Mouse (Mus musculus): ENCODE data around the gene Cog5. TPM values are rescaled to one million over a fixed set of nuclear protein-coding genes. Genes with fewer than 3 reads are reported as not detected.

Gene Cog5
- polyA plus RNA-seq, 1 experiment = 7.3 TPM

GRCm38 (mm10) chr12:31754465-31754864, 99.8 kb downstream of the Cog5 start:
- Histone ChIP-seq H3K36me3 (ENCODE audit: control insufficient read depth, insufficient read depth, low read length) (no peaks in the 10 kb centered on the region), H3K27ac (ENCODE audit: insufficient read depth, low read depth, low read length) (no peak overlapping the region), H3K4me1 (ENCODE audit: control insufficient read depth, insufficient read depth, insufficient read length, low read length) (no peaks in the 10 kb centered on the region), H3K27me3 (ENCODE audit: control insufficient read depth, insufficient read depth, low read length) (no peaks in the 10 kb centered on the region), H3K4me3 (ENCODE audit: low read depth, low read length) (no peak overlapping the region)
- no peak for TF ChIP-seq POLR2A (IDR thresholded peaks at IDR 0.05; ENCODE audit: low read depth, low read length)
- TF ChIP-seq CTCF (IDR thresholded peaks at IDR 0.05; ENCODE audit: extremely low read depth, insufficient read length, insufficient replicate concordance, low read depth, low read length) = no peak
- 93% methylated on average over 2 of the region's 2 CpGs for WGBS

DNA sequence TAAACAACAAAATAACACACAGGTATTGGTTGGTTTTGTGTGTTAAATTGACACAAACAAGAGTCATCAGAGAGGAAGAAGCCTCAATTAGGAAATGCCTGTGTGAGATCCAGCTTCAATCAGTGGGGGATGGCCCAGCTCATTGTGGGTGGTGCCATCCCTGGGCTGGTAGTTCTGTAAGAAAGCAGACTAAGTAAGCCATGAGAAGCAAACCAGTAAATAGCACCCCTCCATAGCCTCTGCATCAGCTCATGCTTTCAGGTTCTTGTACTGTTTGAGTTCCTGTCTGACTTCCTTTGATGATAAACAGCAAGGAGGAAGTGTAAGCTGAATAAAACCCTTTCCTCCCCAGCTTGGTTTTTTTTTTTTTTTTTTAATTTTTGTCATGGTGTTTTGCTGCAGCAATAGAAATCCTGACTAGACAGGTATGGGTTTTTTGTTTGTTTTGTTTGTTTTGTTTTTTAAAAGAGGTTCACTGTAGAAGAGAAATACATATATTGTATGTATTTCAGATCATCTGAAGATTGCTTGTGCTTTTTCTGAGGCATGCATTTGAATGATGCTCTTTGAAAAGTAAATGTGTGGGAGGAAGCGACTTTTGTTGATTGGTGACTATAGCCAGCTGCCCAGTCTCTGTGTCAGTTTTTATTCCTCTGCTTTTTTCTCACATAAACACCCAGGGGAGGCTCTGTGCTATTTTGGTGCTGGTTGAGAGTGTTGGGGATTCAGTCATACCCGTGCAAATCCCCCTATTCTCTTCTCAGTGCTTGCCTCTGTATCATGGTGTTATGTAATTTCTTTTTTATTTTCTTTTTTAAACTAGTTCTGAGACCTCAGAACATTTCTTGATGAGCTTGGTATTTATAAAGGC, 101.5 kb downstream of the Cog5 start:
- 0 out of 2 replicates have a peak, but pooled peaks cover 1% of the 10 kb centered on the region for H3K36me3 ChIP-seq (ENCODE audit: control insufficient read depth, insufficient read depth, low read length)
- H3K27ac ChIP-seq (ENCODE audit: insufficient read depth, low read depth, low read length) = no peak overlapping the region
- TF ChIP-seq POLR2A (IDR thresholded peaks at IDR 0.05; ENCODE audit: low read depth, low read length) (no peak), CTCF (IDR thresholded peaks at IDR 0.05; ENCODE audit: extremely low read depth, insufficient read length, insufficient replicate concordance, low read depth, low read length) (no peak)
- 61% methylated on average over 2 of the region's 2 CpGs for WGBS
- H3K4me3 ChIP-seq (ENCODE audit: low read depth, low read length) = no peak overlapping the region
- no peaks in the 10 kb centered on the region for H3K27me3 ChIP-seq (ENCODE audit: control insufficient read depth, insufficient read depth, low read length)
- no peaks in the 10 kb centered on the region for H3K4me1 ChIP-seq (ENCODE audit: control insufficient read depth, insufficient read depth, insufficient read length, low read length)

- WGBS = 93% methylated on average over 3 of the region's 3 CpGs
- H3K27me3 ChIP-seq (ENCODE audit: control insufficient read depth, insufficient read depth, low read length) = no peaks in the 10 kb centered on the region
Observed at GRCm38 (mm10) chr12:31773612-31774011, 118.9 kb downstream of the Cog5 start.

GRCm38 (mm10) chr12:31784291-31784690, 129.6 kb downstream of the Cog5 start:
- no peak overlapping the region for H3K27ac ChIP-seq (ENCODE audit: insufficient read depth, low read depth, low read length)
- H3K4me3 ChIP-seq (ENCODE audit: low read depth, low read length) = no peak overlapping the region
- TF ChIP-seq CTCF (IDR thresholded peaks at IDR 0.05; ENCODE audit: extremely low read depth, insufficient read length, insufficient replicate concordance, low read depth, low read length) (no peak), POLR2A (IDR thresholded peaks at IDR 0.05; ENCODE audit: low read depth, low read length) (no peak)
- H3K4me1 ChIP-seq (ENCODE audit: control insufficient read depth, insufficient read depth, insufficient read length, low read length) = no peaks in the 10 kb centered on the region
- no peaks in the 10 kb centered on the region for H3K27me3 ChIP-seq (ENCODE audit: control insufficient read depth, insufficient read depth, low read length)
- WGBS = 96% methylated on average over 1 of the region's 1 CpGs
- H3K36me3 ChIP-seq (ENCODE audit: control insufficient read depth, insufficient read depth, low read length) = peaks cover 2% of the 10 kb centered on the region; the same call in 1 of the 2 replicates

More at GRCm38 (mm10) chr12:31773612-31774011, 118.9 kb downstream of the Cog5 start:
- Histone ChIP-seq H3K27ac (ENCODE audit: insufficient read depth, low read depth, low read length) (no peak overlapping the region), H3K4me1 (ENCODE audit: control insufficient read depth, insufficient read depth, insufficient read length, low read length) (no peaks in the 10 kb centered on the region), H3K4me3 (ENCODE audit: low read depth, low read length) (no peak overlapping the region), H3K36me3 (ENCODE audit: control insufficient read depth, insufficient read depth, low read length) (peaks cover 4% of the 10 kb centered on the region)
- TF ChIP-seq POLR2A (IDR thresholded peaks at IDR 0.05; ENCODE audit: low read depth, low read length) (no peak), CTCF (IDR thresholded peaks at IDR 0.05; ENCODE audit: extremely low read depth, insufficient read length, insufficient replicate concordance, low read depth, low read length) (no peak)

DNA sequence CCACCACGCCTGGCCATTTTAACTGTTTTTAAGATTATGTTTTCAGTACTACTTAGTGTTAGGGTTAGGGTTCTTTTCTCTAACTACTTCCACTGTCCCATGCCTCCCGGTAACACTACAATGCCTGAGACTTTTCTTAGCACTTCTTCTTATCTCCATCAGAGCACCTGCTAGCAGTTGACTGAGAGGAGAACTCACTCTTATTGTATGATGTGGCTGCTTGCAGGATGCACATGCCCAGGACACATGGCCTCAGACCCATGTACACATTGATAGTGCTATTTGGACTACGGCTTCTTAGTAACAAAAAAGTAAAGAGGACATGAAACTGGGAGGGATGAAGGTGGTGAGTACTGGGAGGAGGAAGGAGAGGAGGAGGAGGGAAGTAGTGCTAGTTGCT, 133.9 kb downstream of the Cog5 start:
- Histone ChIP-seq H3K4me3 (ENCODE audit: low read depth, low read length) (no peak overlapping the region), H3K27me3 (ENCODE audit: control insufficient read depth, insufficient read depth, low read length) (no peaks in the 10 kb centered on the region), H3K27ac (ENCODE audit: insufficient read depth, low read depth, low read length) (no peak overlapping the region), H3K4me1 (ENCODE audit: control insufficient read depth, insufficient read depth, insufficient read length, low read length) (no peaks in the 10 kb centered on the region), H3K36me3 (ENCODE audit: control insufficient read depth, insufficient read depth, low read length) (peaks cover 6% of the 10 kb centered on the region; the same call in 1 of the 2 replicates)
- WGBS = 91% methylated on average over 3 of the region's 3 CpGs
- no peak for TF ChIP-seq CTCF (IDR thresholded peaks at IDR 0.05; ENCODE audit: extremely low read depth, insufficient read length, insufficient replicate concordance, low read depth, low read length)
- no peak for TF ChIP-seq POLR2A (IDR thresholded peaks at IDR 0.05; ENCODE audit: low read depth, low read length)

DNA sequence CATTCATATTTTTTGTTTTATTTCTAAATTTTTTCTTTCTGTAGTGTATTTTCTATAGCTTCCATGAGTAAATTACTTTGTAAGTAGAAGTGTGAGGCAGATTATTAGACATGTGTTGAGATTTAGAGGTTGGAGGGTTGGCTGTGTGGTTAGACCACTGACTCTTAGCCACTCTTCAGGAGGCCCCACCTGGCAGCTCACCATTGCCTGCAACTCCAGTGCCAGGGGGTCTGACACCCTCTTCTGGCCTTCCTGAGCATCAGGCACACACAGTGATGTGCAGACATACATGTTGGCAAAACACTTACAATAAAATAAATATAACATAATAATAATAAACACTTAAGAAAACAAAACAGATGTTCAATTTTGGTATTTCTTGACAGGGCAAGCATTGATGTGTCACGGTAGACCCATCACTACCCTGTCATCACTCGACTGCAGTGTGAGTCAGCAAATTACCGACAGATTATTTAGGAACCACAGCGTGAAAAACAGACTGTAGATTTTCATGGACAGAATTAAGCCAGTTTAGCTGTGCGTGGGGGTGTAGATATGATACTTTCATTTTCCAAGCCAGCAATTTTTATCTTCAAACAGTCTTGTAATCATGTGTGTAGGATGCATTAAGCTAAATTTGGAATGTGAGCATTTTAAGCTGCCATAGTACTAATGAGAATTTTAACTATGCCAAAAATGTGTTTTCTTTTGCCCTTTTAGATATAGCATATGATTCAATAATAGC, 151.9 kb downstream of the Cog5 start:
- no peaks in the 10 kb centered on the region for H3K27me3 ChIP-seq (ENCODE audit: control insufficient read depth, insufficient read depth, low read length)
- no peak overlapping the region for H3K27ac ChIP-seq (ENCODE audit: insufficient read depth, low read depth, low read length)
- no peak for TF ChIP-seq CTCF (IDR thresholded peaks at IDR 0.05; ENCODE audit: extremely low read depth, insufficient read length, insufficient replicate concordance, low read depth, low read length)
- TF ChIP-seq POLR2A (IDR thresholded peaks at IDR 0.05; ENCODE audit: low read depth, low read length) = no peak
- H3K4me1 ChIP-seq (ENCODE audit: control insufficient read depth, insufficient read depth, insufficient read length, low read length) = no peaks in the 10 kb centered on the region
- 0 out of 2 replicates have a peak, but pooled peaks cover 2% of the 10 kb centered on the region for H3K36me3 ChIP-seq (ENCODE audit: control insufficient read depth, insufficient read depth, low read length)
- no peak overlapping the region for H3K4me3 ChIP-seq (ENCODE audit: low read depth, low read length)
- 89% methylated on average over 5 of the region's 5 CpGs for WGBS

DNA sequence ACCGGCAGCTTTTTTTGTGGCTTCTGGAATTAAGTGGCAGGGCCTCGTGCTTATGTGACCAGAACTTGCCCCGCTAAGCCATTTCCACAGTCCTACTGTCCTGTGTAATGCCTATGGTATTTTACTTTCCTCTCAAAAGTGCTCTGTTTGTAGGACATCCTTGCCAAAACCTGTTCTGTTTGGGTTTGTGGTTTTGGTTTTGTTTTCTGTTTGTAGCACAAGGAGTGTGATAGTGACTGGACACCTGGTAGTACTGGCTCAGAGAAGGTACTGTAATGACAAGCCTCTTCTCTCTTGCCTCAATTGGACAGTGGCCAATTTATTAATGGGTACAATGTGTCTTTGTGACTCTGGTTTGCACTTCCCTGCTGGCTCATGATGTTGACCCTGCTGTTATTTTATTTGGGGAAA, 163.4 kb downstream of the Cog5 start:
- no peak for TF ChIP-seq POLR2A (IDR thresholded peaks at IDR 0.05; ENCODE audit: low read depth, low read length)
- no peak for TF ChIP-seq CTCF (IDR thresholded peaks at IDR 0.05; ENCODE audit: extremely low read depth, insufficient read length, insufficient replicate concordance, low read depth, low read length)
- Histone ChIP-seq H3K27ac (ENCODE audit: insufficient read depth, low read depth, low read length) (peak overlapping the region; percentile 65; the same call in 1 of the 2 replicates), H3K4me3 (ENCODE audit: low read depth, low read length) (no peak overlapping the region), H3K36me3 (ENCODE audit: control insufficient read depth, insufficient read depth, low read length) (no peaks in the 10 kb centered on the region), H3K4me1 (ENCODE audit: control insufficient read depth, insufficient read depth, insufficient read length, low read length) (peaks cover 13% of the 10 kb centered on the region; the same call in 1 of the 2 replicates), H3K27me3 (ENCODE audit: control insufficient read depth, insufficient read depth, low read length) (no peaks in the 10 kb centered on the region)
- 78% methylated on average over 3 of the region's 3 CpGs for WGBS

All from small intestine, adult 2 months (tissue).